Mouse (Mus musculus) CH12.LX (cell line): Measurements from ENCODE around the gene Ccnd3. TPM values are rescaled to one million over a fixed set of nuclear protein-coding genes. Genes with fewer than 3 reads are reported as not detected.

Experiments
- DNase-seq: peaks from one replicate; pipeline ENCODE4 v3.0.0-alpha.2; 2013; ENCODE audit errors: extremely low read depth
- H3K27ac ChIP-seq: 2 replicates; pipeline ENCODE4 v1.5.1; 2012; ENCODE audit warnings: low read depth, mild to moderate bottlenecking, control low read depth, moderate library complexity; ENCODE audit not compliant: insufficient read depth
- H3K27me3 ChIP-seq: replicated peaks from 2 replicates; pipeline ENCODE3; 2012; ENCODE audit warnings: inconsistent platforms
- H3K36me3 ChIP-seq, 2 experiments: replicated peaks in 1 of 2; 2 replicates each; pipeline versions ENCODE3 to v1.6.1; 2012; ENCODE audit warnings: inconsistent platforms in 1 of 2, low read length in 1 of 2, mild to moderate bottlenecking in 1 of 2, mixed read lengths in 1 of 2, moderate library complexity in 1 of 2; ENCODE audit not compliant: control insufficient read depth in 1 of 2, insufficient read depth in 1 of 2
- H3K4me1 ChIP-seq, 2 experiments: 2 replicates each; pipeline ENCODE4 v1.6.1; 2012; ENCODE audit warnings: inconsistent platforms in 1 of 2, moderate library complexity in 1 of 2; ENCODE audit not compliant: insufficient read depth in 2 of 2, control insufficient read depth in 1 of 2
- H3K4me2 ChIP-seq: 2 replicates; pipeline ENCODE4 v1.6.1; 2012; ENCODE audit warnings: low read depth, mild to moderate bottlenecking, control low read depth; ENCODE audit not compliant: poor library complexity, insufficient read depth, severe bottlenecking
- H3K4me3 ChIP-seq, 3 experiments: fragments of 150-350 bp in 1 of 3; sonication (generic) in 1 of 3; replicated peaks in 1 of 3; 2 replicates each; pipeline versions ENCODE3 to v1.5.1; 2011 to 2012; ENCODE audit warnings: low read depth in 2 of 3, low read length in 2 of 3, mild to moderate bottlenecking in 2 of 3, moderate library complexity in 2 of 3, control low read depth in 1 of 3, improper control_type of control experiment in 1 of 3, inconsistent platforms in 1 of 3, mixed read lengths in 1 of 3; ENCODE audit not compliant: poor library complexity in 1 of 3
- H3K79me2 ChIP-seq: replicated peaks from 2 replicates; pipeline ENCODE4 v1.6.1; 2012; ENCODE audit warnings: mild to moderate bottlenecking, moderate library complexity; ENCODE audit not compliant: control insufficient read depth, poor library complexity, insufficient read depth, severe bottlenecking; ENCODE audit errors: extremely low read depth
- H3K9ac ChIP-seq: 2 replicates; pipeline ENCODE4 v1.6.1; 2012; ENCODE audit warnings: low read depth, mild to moderate bottlenecking, control low read depth, moderate library complexity; ENCODE audit not compliant: insufficient read depth
- H3K9me3 ChIP-seq: replicated peaks from 2 replicates; pipeline ENCODE3; 2012; ENCODE audit warnings: low read length, inconsistent platforms, mixed read lengths
- BHLHE40 ChIP-seq: IDR thresholded peaks from 2 replicates; pipeline ENCODE4 v1.6.1; 2011; ENCODE audit warnings: mild to moderate bottlenecking, low read depth, low read length, improper control_type of control experiment
- CTCF ChIP-seq, 2 experiments: IDR thresholded peaks in 1 of 2; conservative IDR thresholded peaks in 1 of 2; 2 replicates each; pipeline ENCODE4 v1.5.1; 2011 to 2012; ENCODE audit warnings: low read depth in 2 of 2, low read length in 2 of 2, improper control_type of control experiment in 1 of 2, inconsistent platforms in 1 of 2, mild to moderate bottlenecking in 1 of 2, moderate library complexity in 1 of 2
- E2F4 ChIP-seq: IDR thresholded peaks from 2 replicates; pipeline ENCODE4 v1.6.1; 2011; ENCODE audit warnings: low read depth, low read length, improper control_type of control experiment; ENCODE audit not compliant: insufficient replicate concordance
- ETS1 ChIP-seq: conservative IDR thresholded peaks from 2 replicates; pipeline ENCODE4 v1.6.1; 2012; ENCODE audit warnings: low read depth, mild to moderate bottlenecking, inconsistent platforms, low read length, improper control_type of control experiment, moderate library complexity
- GABPA ChIP-seq: IDR thresholded peaks from 2 replicates; pipeline ENCODE4 v1.6.1; 2012; ENCODE audit warnings: low read depth, low read length, improper control_type of control experiment, inconsistent platforms; ENCODE audit not compliant: insufficient replicate concordance
- HCFC1 ChIP-seq: IDR thresholded peaks from 2 replicates; pipeline ENCODE4 v1.6.1; 2012; ENCODE audit warnings: low read depth, mild to moderate bottlenecking, inconsistent platforms, low read length, improper control_type of control experiment
- IRF4 ChIP-seq: IDR thresholded peaks from 2 replicates; pipeline ENCODE4 v1.6.1; 2014; ENCODE audit warnings: low read depth, mild to moderate bottlenecking, inconsistent platforms, low read length, improper control_type of control experiment
- JUN ChIP-seq: IDR thresholded peaks from 2 replicates; pipeline ENCODE4 v1.6.1; 2011; ENCODE audit warnings: low read depth, mild to moderate bottlenecking, low read length, improper control_type of control experiment, moderate library complexity; ENCODE audit not compliant: insufficient read depth
- KAT2A ChIP-seq: IDR thresholded peaks from 2 replicates; pipeline ENCODE4 v1.6.1; 2012; ENCODE audit warnings: low read length, improper control_type of control experiment, inconsistent platforms; ENCODE audit not compliant: insufficient replicate concordance
- MAFK ChIP-seq: IDR thresholded peaks from 2 replicates; pipeline ENCODE4 v1.6.1; 2011; ENCODE audit warnings: low read length, improper control_type of control experiment; ENCODE audit not compliant: insufficient replicate concordance
- MAZ ChIP-seq: IDR thresholded peaks from 2 replicates; pipeline ENCODE4 v1.6.1; 2012; ENCODE audit warnings: low read depth, mild to moderate bottlenecking, inconsistent platforms, low read length, improper control_type of control experiment, moderate library complexity
- MEF2A ChIP-seq: IDR thresholded peaks from 2 replicates; pipeline ENCODE4 v1.6.1; 2014; ENCODE audit warnings: low read depth, mild to moderate bottlenecking, inconsistent platforms, low read length, improper control_type of control experiment, borderline replicate concordance
- MXI1 ChIP-seq: IDR thresholded peaks from 2 replicates; pipeline ENCODE4 v1.6.1; 2011; ENCODE audit warnings: mild to moderate bottlenecking, low read depth, low read length, improper control_type of control experiment
- NELFE ChIP-seq: IDR thresholded peaks from 2 replicates; pipeline ENCODE4 v1.6.1; 2011; ENCODE audit warnings: low read depth, low read length, improper control_type of control experiment
- NRF1 ChIP-seq: IDR thresholded peaks from 2 replicates; pipeline ENCODE4 v1.6.1; 2014; ENCODE audit warnings: low read depth, mild to moderate bottlenecking, inconsistent platforms, low read length, improper control_type of control experiment, moderate library complexity
- POLR2A ChIP-seq: IDR thresholded peaks from 2 replicates; pipeline ENCODE4 v1.6.1; 2011; ENCODE audit warnings: low read depth, mild to moderate bottlenecking, improper control_type of control experiment, low read length
- RAD21 ChIP-seq: IDR thresholded peaks from 2 replicates; pipeline ENCODE4 v1.6.1; 2011; ENCODE audit warnings: low read depth, mild to moderate bottlenecking, low read length, improper control_type of control experiment, moderate library complexity
- SIN3A ChIP-seq: IDR thresholded peaks from 2 replicates; pipeline ENCODE4 v1.6.1; 2012; ENCODE audit warnings: low read length, improper control_type of control experiment, inconsistent platforms
- SMC3 ChIP-seq: IDR thresholded peaks from 2 replicates; pipeline ENCODE4 v1.6.1; 2011; ENCODE audit warnings: low read depth, low read length, improper control_type of control experiment
- TBP ChIP-seq: conservative IDR thresholded peaks from 2 replicates; pipeline ENCODE4 v1.6.1; 2011; ENCODE audit warnings: low read depth, low read length, improper control_type of control experiment
- USF2 ChIP-seq: conservative IDR thresholded peaks from 2 replicates; pipeline ENCODE4 v1.6.1; 2011; ENCODE audit warnings: low read depth, low read length, improper control_type of control experiment
- ZC3H11A ChIP-seq: IDR thresholded peaks from 2 replicates; pipeline ENCODE4 v1.6.1; 2012; ENCODE audit warnings: low read depth, mild to moderate bottlenecking, inconsistent platforms, low read length, improper control_type of control experiment
- ZKSCAN1 ChIP-seq: IDR thresholded peaks from 2 replicates; pipeline ENCODE4 v1.6.1; 2012; ENCODE audit warnings: low read depth, inconsistent platforms, low read length, improper control_type of control experiment, borderline replicate concordance
- dilution Hi-C: fragments of 300-500 bp; cut with MboI; formaldehyde crosslinking; loops from 2 replicates; pipeline ENCODE4 v1.14.3; 2020; ENCODE audit warnings: low sequenced_read_pairs; ENCODE audit not compliant: extremely low pct_unique_long_range_greater_than_20kb, extremely low pct_ligation_motif_present
- in situ Hi-C: fragments of 300-500 bp; cut with MboI; formaldehyde crosslinking; loops from 3 replicates; pipeline ENCODE4 v1.14.3; 2019; ENCODE audit warnings: low sequenced_read_pairs, low pct_ligation_motif_present, low pct_unique_long_range_greater_than_20kb, mixed read lengths
- polyA plus RNA-seq: library from polyadenylated mRNA; unstranded; fragments of >175 nt; gene quantifications from 2 replicates; pipeline ENCODE4 v1.2.1, GENCODE M21; 2012; ENCODE audit warnings: low read depth; ENCODE audit not compliant: insufficient read length
- total RNA-seq, 2 experiments: library from RNA; depleted of rRNA; stranded (reverse); fragments of 300-350 nt in 1 of 2; fragments of >200 nt in 1 of 2; gene quantifications; 2 replicates each; pipeline ENCODE4 v1.2.3; 2012 to 2014

Ccnd3 gene
- total and polyA plus RNA-seq, 3 experiments: 30.6 to 121 (median 48.7) TPM

DNA sequence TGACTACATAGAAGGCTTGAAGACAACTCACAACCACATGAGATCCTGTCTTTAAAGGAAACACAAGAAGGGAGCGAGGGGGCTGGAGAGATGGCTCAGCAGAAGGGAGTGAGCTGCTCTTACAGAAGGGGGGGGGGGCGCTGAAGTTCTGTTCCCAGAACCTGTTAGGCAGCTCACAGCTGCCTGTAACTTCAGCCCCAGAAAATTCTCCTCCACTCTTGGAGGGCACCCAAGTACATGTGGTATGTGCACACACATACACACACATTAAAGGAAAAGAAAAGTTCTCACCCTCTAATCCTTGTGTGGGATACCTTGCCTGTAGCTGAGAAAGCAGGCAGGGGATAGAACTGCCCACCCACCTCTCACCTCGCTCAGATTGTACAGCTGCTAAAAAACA lies 52.3 kb downstream of the Ccnd3 start:
- no peak overlapping the region for H3K4me3 ChIP-seq
- peaks cover 5 to 26% of the 10 kb centered on the region in 2 experiments for H3K4me1 ChIP-seq
- no peak overlapping the region for H3K27ac ChIP-seq
- no peak overlapping the region for H3K4me2 ChIP-seq
- no peak overlapping the region for H3K9ac ChIP-seq
- H3K27me3 ChIP-seq: no peaks in the 10 kb centered on the region
- H3K79me2 ChIP-seq: no peaks in the 10 kb centered on the region
- DNase-seq: no peak
- no peaks in the 10 kb centered on the region for H3K9me3 ChIP-seq
- dilution Hi-C loops (no loop called here), in situ Hi-C loops (no loop called here)
- TF ChIP-seq MAFK: no peak
- TF ChIP-seq ETS1: no peak
- no peak for TF ChIP-seq GABPA
- no peak for TF ChIP-seq JUN
- TF ChIP-seq ZKSCAN1: no peak
- TF ChIP-seq USF2: no peak
- no peaks in the 10 kb centered on the region for H3K36me3 ChIP-seq

- dilution Hi-C loops: no loop called here
- H3K36me3 ChIP-seq: no peaks in the 10 kb centered on the region
- H3K9me3 ChIP-seq: no peaks in the 10 kb centered on the region
- no peaks in the 10 kb centered on the region for H3K79me2 ChIP-seq
- in situ Hi-C loops: no loop called here
- peaks cover under 1 to 15% of the 10 kb centered on the region in 2 experiments for H3K4me1 ChIP-seq
- H3K9ac ChIP-seq: no peak overlapping the region
- no peak overlapping the region for H3K4me2 ChIP-seq
- TF ChIP-seq CTCF (conservative IDR thresholded peaks at IDR 0.05 in 1 of 2, IDR thresholded peaks at IDR 0.05 in 1 of 2; ENCODE audit: low read depth in 2 of 2, low read length in 2 of 2): no peak
- TF ChIP-seq HCFC1: no peak
- TF ChIP-seq USF2: no peak
- no peak for TF ChIP-seq SMC3
- TF ChIP-seq TBP: no peak
- TF ChIP-seq MAZ: no peak
- TF ChIP-seq GABPA: no peak
- no peak for TF ChIP-seq KAT2A
- TF ChIP-seq POLR2A: no peak
- TF ChIP-seq MXI1: no peak
- TF ChIP-seq ZC3H11A: no peak
- no peak for TF ChIP-seq IRF4
- TF ChIP-seq SIN3A: no peak
- no peak for TF ChIP-seq NELFE
- no peak for TF ChIP-seq RAD21
- TF ChIP-seq NRF1: no peak
- no peak for TF ChIP-seq MEF2A
- TF ChIP-seq E2F4: no peak
- no peak for TF ChIP-seq MAFK
- TF ChIP-seq BHLHE40: no peak
- no peak overlapping the region for H3K4me3 ChIP-seq
- H3K27me3 ChIP-seq: no peaks in the 10 kb centered on the region
- H3K27ac ChIP-seq: no peak overlapping the region
- no peak for DNase-seq
Observed at GRCm38 (mm10) chr17:47559726-47560125, 54.9 kb downstream of the Ccnd3 start.
